Comparison of ENCODE assay signal across 26 mouse cellular contexts in the genomic region with DNA sequence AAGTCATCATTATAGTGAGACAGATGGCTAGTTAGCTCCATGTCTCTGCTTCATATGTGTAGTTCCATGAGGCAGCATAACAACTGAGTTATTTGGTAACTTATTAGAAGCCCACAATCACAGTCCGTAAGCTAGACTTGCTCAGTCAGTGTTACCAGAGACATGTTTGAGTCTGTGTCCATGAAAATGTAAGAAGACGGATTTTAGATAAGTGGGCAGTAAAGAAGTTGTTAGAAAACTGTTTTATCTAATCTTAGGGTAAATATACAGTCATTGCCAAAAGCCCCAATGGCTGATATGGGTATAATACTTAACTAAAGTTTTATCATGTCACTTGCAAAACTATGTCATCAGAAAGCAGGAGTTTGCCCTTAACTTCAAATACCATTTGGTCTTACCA.
"Had no signal": no experiment of that assay in that cellular context is flagged by ENCODE, and none has a peak within 500 bp of the region (broad histone marks: within the 10 kb centered on the region; RNA-seq: fewer than 3 reads in every experiment).

No protein-coding gene starts in this region.

- H3K27me3 ChIP-seq: heart, embryonic 12.5 days; hindbrain, embryonic 12.5 days; kidney, embryonic 15.5 days; limb, embryonic 12.5 days had no signal

- H3K9me3 ChIP-seq: heart, embryonic 10.5 days; heart, embryonic 12.5 days; hindbrain, embryonic 10.5 days; hindbrain, embryonic 12.5 days; kidney, embryonic 15.5 days; limb, embryonic 10.5 days; limb, embryonic 12.5 days had no signal

- H3K4me3 ChIP-seq: gastrocnemius, adult 2 months; heart, embryonic 10.5 days; heart, embryonic 12.5 days; hindbrain, embryonic 10.5 days; hindbrain, embryonic 12.5 days; kidney, embryonic 15.5 days; layer of hippocampus, adult 2 months; left cerebral cortex, adult 2 months; limb, embryonic 10.5 days; limb, embryonic 12.5 days had no signal

- H3K36me3 ChIP-seq: heart, embryonic 10.5 days; heart, embryonic 12.5 days; hindbrain, embryonic 10.5 days; hindbrain, embryonic 12.5 days; kidney, embryonic 15.5 days; limb, embryonic 10.5 days; limb, embryonic 12.5 days had no signal

- ATAC-seq: hindbrain, embryonic 16.5 days; inflammation-experienced regulatory T-cells, adult 6 months had no signal

- H3K9ac ChIP-seq: heart, embryonic 12.5 days; hindbrain, embryonic 12.5 days; hindbrain, embryonic 14.5 days; kidney, embryonic 15.5 days; limb, embryonic 12.5 days had no signal

- DNase-seq: gastrocnemius, adult 2 months; gastrocnemius, postnatal 10 days; gastrocnemius, postnatal 25 days; heart, adult 18-20 months; heart, postnatal 10 days; heart, postnatal 4 days; kidney, adult 11 months; kidney, adult 2 months; kidney, adult 9 months; kidney, postnatal 14 days; kidney, postnatal 36 days; liver had no signal

- H3K27ac ChIP-seq: gastrocnemius, adult 2 months; heart, embryonic 10.5 days; hindbrain, embryonic 10.5 days; hindbrain, embryonic 12.5 days; hindbrain, embryonic 14.5 days; kidney, embryonic 15.5 days; kidney, postnatal 0 days; layer of hippocampus, adult 2 months; left cerebral cortex, adult 2 months; limb, embryonic 10.5 days; limb, embryonic 12.5 days had no signal

- H3K4me1 ChIP-seq: heart, embryonic 10.5 days; heart, embryonic 12.5 days; hindbrain, embryonic 10.5 days; hindbrain, embryonic 12.5 days; kidney, embryonic 15.5 days; limb, embryonic 10.5 days; limb, embryonic 12.5 days had no signal

- H3K4me2 ChIP-seq: heart, embryonic 12.5 days; hindbrain, embryonic 12.5 days; hindbrain, embryonic 14.5 days; kidney, embryonic 15.5 days; limb, embryonic 12.5 days; liver, embryonic 11.5 days had no signal
